Mouse (Mus musculus): ENCODE data around the gene Fgf11. TPM values are rescaled to one million over a fixed set of nuclear protein-coding genes. Genes with fewer than 3 reads are reported as not detected.

Fgf11 gene
- 3.6 TPM in 2 replicates for polyA plus RNA-seq (2015; fragmentation: Nextera tagmentation; extraction: Ambion mirVana)

GRCm38 (mm10) chr11:69801379-69801977 lies at the start of gene Fgf11:
Gene Fgf11, minus strand, starts transcription at chr11:69801857.
- Histone ChIP-seq H3K36me3 (no peaks in the 10 kb centered on the region; the same call in 1 of the 2 replicates), H3K9me3 (peaks cover 2% of the 10 kb centered on the region; the same call in 1 of the 2 replicates), H3K27me3 (peaks cover 63% of the 10 kb centered on the region), H3K27ac (peak within 1 kb of the TSS; percentile 75), H3K4me2 (peak within 1 kb of the TSS; percentile 98), H3K4me1 (peaks cover 66% of the 10 kb centered on the region), H3K4me3 (peak within 1 kb of the TSS; percentile 56), H3K9ac (peak within 1 kb of the TSS; percentile 79)
- no peak for ATAC-seq (ENCODE audit: insufficient number of reproducible peaks, insufficient read depth, low FRiP score, low TSS enrichment, low read depth)
- WGBS, result 2% methylated on average over 33 of the region's 33 CpGs

- no peak for ATAC-seq (ENCODE audit: insufficient number of reproducible peaks, insufficient read depth, low FRiP score, low TSS enrichment, low read depth)
- Histone ChIP-seq H3K9me3 (no peaks in the 10 kb centered on the region), H3K27me3 (peaks cover 2% of the 10 kb centered on the region; the same call in 1 of the 2 replicates), H3K4me1 (peaks cover 40% of the 10 kb centered on the region), H3K36me3 (peaks cover 55% of the 10 kb centered on the region), H3K4me3 (no peak overlapping the region), H3K27ac (peak overlapping the region; percentile 33; the same call in 1 of the 2 replicates), H3K9ac (no peak overlapping the region), H3K4me2 (no peak overlapping the region)
- WGBS, result 63% methylated on average over 8 of the region's 8 CpGs
These were observed 49.1 kb upstream of the Fgf11 start for GRCm38 (mm10) chr11:69850754-69851153.

- peaks cover 55% of the 10 kb centered on the region for H3K36me3 ChIP-seq
- no peaks in the 10 kb centered on the region for H3K27me3 ChIP-seq
- H3K4me1 ChIP-seq, result peaks cover 41% of the 10 kb centered on the region
- no peak overlapping the region for H3K4me2 ChIP-seq
- H3K4me3 ChIP-seq, result no peak overlapping the region
- H3K9me3 ChIP-seq, result no peaks in the 10 kb centered on the region
- ATAC-seq (ENCODE audit: insufficient number of reproducible peaks, insufficient read depth, low FRiP score, low TSS enrichment, low read depth), result no peak
- no peak overlapping the region for H3K9ac ChIP-seq
- no peak overlapping the region for H3K27ac ChIP-seq
- 94% methylated on average over 15 of the region's 15 CpGs for WGBS
These were observed 48.2 kb upstream of the Fgf11 start for GRCm38 (mm10) chr11:69849884-69850283.

- H3K36me3 ChIP-seq, result peaks cover 55% of the 10 kb centered on the region
- H3K9ac ChIP-seq, result no peak overlapping the region
- 0 out of 2 replicates have a peak overlapping the region, but pooled peaks have one; percentile 1 for H3K27ac ChIP-seq
- H3K4me2 ChIP-seq, result no peak overlapping the region
- H3K4me3 ChIP-seq, result no peak overlapping the region
- WGBS, result 88% methylated on average over 9 of the region's 9 CpGs
- ATAC-seq (ENCODE audit: insufficient number of reproducible peaks, insufficient read depth, low FRiP score, low TSS enrichment, low read depth), result no peak
- H3K4me1 ChIP-seq, result peaks cover 41% of the 10 kb centered on the region
- no peaks in the 10 kb centered on the region for H3K27me3 ChIP-seq
- no peaks in the 10 kb centered on the region for H3K9me3 ChIP-seq
These were observed 47.5 kb upstream of the Fgf11 start for GRCm38 (mm10) chr11:69849128-69849527.

- peaks cover 54% of the 10 kb centered on the region for H3K36me3 ChIP-seq
- no peak for ATAC-seq (ENCODE audit: insufficient number of reproducible peaks, insufficient read depth, low FRiP score, low TSS enrichment, low read depth)
- 94% methylated on average over 6 of the region's 6 CpGs for WGBS
- no peaks in the 10 kb centered on the region for H3K9me3 ChIP-seq
- peak overlapping the region; percentile 76 for H3K4me3 ChIP-seq
- H3K27ac ChIP-seq, result peak overlapping the region; percentile 96; the same call in 1 of the 2 replicates
- no peaks in the 10 kb centered on the region for H3K27me3 ChIP-seq
- H3K9ac ChIP-seq, result peak overlapping the region; percentile 90; the same call in 1 of the 2 replicates
- H3K4me1 ChIP-seq, result peaks cover 36% of the 10 kb centered on the region
- H3K4me2 ChIP-seq, result peak overlapping the region; percentile 94
These were observed 46.4 kb upstream of the Fgf11 start for GRCm38 (mm10) chr11:69848021-69848420.

GRCm38 (mm10) chr11:69846738-69847688 lies 45.4 kb upstream of the Fgf11 start:
- Histone ChIP-seq H3K4me1 (peaks cover 35% of the 10 kb centered on the region), H3K27ac (peak overlapping the region; percentile 96), H3K4me3 (peak overlapping the region; percentile 76), H3K4me2 (peak overlapping the region; percentile 94), H3K36me3 (peaks cover 44% of the 10 kb centered on the region), H3K27me3 (no peaks in the 10 kb centered on the region), H3K9me3 (no peaks in the 10 kb centered on the region), H3K9ac (peak overlapping the region; percentile 90)
- 8% methylated on average over 37 of the region's 37 CpGs for WGBS
- ATAC-seq (ENCODE audit: insufficient number of reproducible peaks, insufficient read depth, low FRiP score, low TSS enrichment, low read depth), result peak; percentile 33; the same call in 1 of the 2 replicates

GRCm38 (mm10) chr11:69846198-69846680 lies 44.6 kb upstream of the Fgf11 start, which contains the start of gene Plscr3:
Gene Plscr3, plus strand, starts transcription at chr11:69846376.
- Histone ChIP-seq H3K9ac (peak within 1 kb of the TSS; percentile 90), H3K4me1 (peaks cover 35% of the 10 kb centered on the region), H3K9me3 (no peaks in the 10 kb centered on the region), H3K27ac (peak within 1 kb of the TSS; percentile 96), H3K36me3 (peaks cover 37% of the 10 kb centered on the region), H3K27me3 (no peaks in the 10 kb centered on the region), H3K4me2 (peak within 1 kb of the TSS; percentile 94), H3K4me3 (peak within 1 kb of the TSS; percentile 76)
- under 1% methylated on average over 29 of the region's 38 CpGs for WGBS
- peak; percentile 88 for ATAC-seq (ENCODE audit: insufficient number of reproducible peaks, insufficient read depth, low FRiP score, low TSS enrichment, low read depth)

GRCm38 (mm10) chr11:69838714-69839104 lies 37.1 kb upstream of the Fgf11 start:
- H3K27me3 ChIP-seq, result no peaks in the 10 kb centered on the region
- 2% methylated on average over 7 of the region's 7 CpGs for WGBS
- peak overlapping the region; percentile 80 for H3K4me3 ChIP-seq
- peaks cover 40% of the 10 kb centered on the region for H3K4me1 ChIP-seq
- H3K36me3 ChIP-seq, result peaks cover 3% of the 10 kb centered on the region; the same call in 1 of the 2 replicates
- ATAC-seq (ENCODE audit: insufficient number of reproducible peaks, insufficient read depth, low FRiP score, low TSS enrichment, low read depth), result no peak
- peak overlapping the region; percentile 82 for H3K9ac ChIP-seq
- H3K4me2 ChIP-seq, result peak overlapping the region; percentile 92
- H3K27ac ChIP-seq, result peak overlapping the region; percentile 95
- no peaks in the 10 kb centered on the region for H3K9me3 ChIP-seq

- H3K36me3 ChIP-seq, result peaks cover 8% of the 10 kb centered on the region
- peak within 1 kb of the TSS; percentile 84 for H3K9ac ChIP-seq
- peak within 1 kb of the TSS; percentile 92 for H3K4me2 ChIP-seq
- H3K9me3 ChIP-seq, result no peaks in the 10 kb centered on the region
- peaks cover 45% of the 10 kb centered on the region for H3K4me1 ChIP-seq
- peak; percentile 89 for ATAC-seq (ENCODE audit: insufficient number of reproducible peaks, insufficient read depth, low FRiP score, low TSS enrichment, low read depth)
- H3K27me3 ChIP-seq, result no peaks in the 10 kb centered on the region
- H3K4me3 ChIP-seq, result peak within 1 kb of the TSS; percentile 80
- under 1% methylated on average over 34 of the region's 34 CpGs for WGBS
- H3K27ac ChIP-seq, result peak within 1 kb of the TSS; percentile 95
These were observed 36.5 kb upstream of the Fgf11 start, which contains the start of gene Tmem256 for GRCm38 (mm10) chr11:69837952-69838713. Gene Tmem256, plus strand, starts transcription at chr11:69838514.

- Histone ChIP-seq H3K4me2 (peak within 1 kb of the TSS; percentile 92), H3K9ac (peak within 1 kb of the TSS; percentile 84), H3K4me1 (peaks cover 45% of the 10 kb centered on the region), H3K9me3 (no peaks in the 10 kb centered on the region), H3K27ac (peak within 1 kb of the TSS; percentile 95), H3K27me3 (no peaks in the 10 kb centered on the region), H3K4me3 (peak within 1 kb of the TSS; percentile 80), H3K36me3 (peaks cover 13% of the 10 kb centered on the region)
- ATAC-seq (ENCODE audit: insufficient number of reproducible peaks, insufficient read depth, low FRiP score, low TSS enrichment, low read depth), result peak; percentile 74
- WGBS, result 0% methylated on average over 18 of the region's 32 CpGs
These were observed 35.9 kb upstream of the Fgf11 start, which contains the start of gene Nlgn2 for GRCm38 (mm10) chr11:69837604-69837951. Gene Nlgn2, minus strand, starts transcription at chr11:69837784.
